Mouse (Mus musculus): ENCODE measurements around the gene Slfnl1. TPM values are rescaled to one million over a fixed set of nuclear protein-coding genes. Genes with fewer than 3 reads are reported as not detected.

Gene Slfnl1
- polyA plus RNA-seq, 1 experiment, result 0.35 TPM

- 96% methylated on average over 6 of the region's 6 CpGs for WGBS
- TF ChIP-seq CTCF (IDR thresholded peaks at IDR 0.05; ENCODE audit: borderline replicate concordance, control insufficient read depth, extremely low read depth, insufficient read depth, low read length, poor library complexity), result no peak
- TF ChIP-seq POLR2A (IDR thresholded peaks at IDR 0.05; ENCODE audit: control insufficient read depth, extremely low read depth, insufficient read depth, low read length, poor library complexity), result no peak
- DNase-seq, result no peak
Observed at GRCm38 (mm10) chr4:120556592-120556991, 24.6 kb downstream of the Slfnl1 start.

DNA sequence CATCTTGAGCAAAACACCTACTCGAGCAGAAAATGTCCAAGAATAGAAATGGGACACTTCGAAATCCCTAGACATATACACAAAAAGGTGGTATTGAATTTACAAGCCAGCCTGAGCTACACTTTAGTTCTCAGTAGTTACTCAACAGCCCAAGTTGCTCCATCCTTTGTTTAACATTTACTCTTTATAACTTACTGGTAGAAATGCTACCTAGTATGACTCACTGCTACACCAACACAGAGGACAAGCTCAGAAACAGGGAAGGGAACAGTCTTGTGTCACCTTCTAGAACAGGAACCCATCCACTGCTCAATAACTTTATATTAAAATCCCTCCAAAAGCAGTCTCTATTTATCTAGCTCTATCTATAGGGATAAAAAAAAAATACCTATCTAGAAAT, 33.7 kb downstream of the Slfnl1 start:
- peaks cover 4% of the 10 kb centered on the region; the same call in 1 of the 2 replicates for H3K36me3 ChIP-seq (ENCODE audit: control insufficient read depth, insufficient read depth, low read length)
- no peak overlapping the region for H3K27ac ChIP-seq (ENCODE audit: control insufficient read depth, insufficient read depth, low read length)
- no peak for TF ChIP-seq CTCF (IDR thresholded peaks at IDR 0.05; ENCODE audit: borderline replicate concordance, control insufficient read depth, extremely low read depth, insufficient read depth, low read length, poor library complexity)
- no peak for TF ChIP-seq POLR2A (IDR thresholded peaks at IDR 0.05; ENCODE audit: control insufficient read depth, extremely low read depth, insufficient read depth, low read length, poor library complexity)
- no peaks in the 10 kb centered on the region for H3K27me3 ChIP-seq (ENCODE audit: control insufficient read depth, insufficient read depth, low read length)
- no peak for DNase-seq
- WGBS, result 90% methylated on average over 2 of the region's 2 CpGs
- no peak overlapping the region for H3K4me3 ChIP-seq (ENCODE audit: control insufficient read depth, insufficient read depth, low read length)
- peaks cover 7% of the 10 kb centered on the region for H3K4me1 ChIP-seq (replicated peaks; ENCODE audit: control insufficient read depth, insufficient read depth, low read length)

More at GRCm38 (mm10) chr4:120556592-120556991, 24.6 kb downstream of the Slfnl1 start:
- H3K27me3 ChIP-seq (ENCODE audit: control insufficient read depth, insufficient read depth, low read length), result no peaks in the 10 kb centered on the region
- H3K4me3 ChIP-seq (ENCODE audit: control insufficient read depth, insufficient read depth, low read length), result no peak overlapping the region
- no peaks in the 10 kb centered on the region for H3K4me1 ChIP-seq (replicated peaks; ENCODE audit: control insufficient read depth, insufficient read depth, low read length)
- peaks cover 58% of the 10 kb centered on the region for H3K36me3 ChIP-seq (ENCODE audit: control insufficient read depth, insufficient read depth, low read length)
- H3K27ac ChIP-seq (ENCODE audit: control insufficient read depth, insufficient read depth, low read length), result no peak overlapping the region

- H3K27ac ChIP-seq (ENCODE audit: control insufficient read depth, insufficient read depth, low read length), result no peak overlapping the region
- no peak for DNase-seq
- TF ChIP-seq POLR2A (IDR thresholded peaks at IDR 0.05; ENCODE audit: control insufficient read depth, extremely low read depth, insufficient read depth, low read length, poor library complexity) (no peak), CTCF (IDR thresholded peaks at IDR 0.05; ENCODE audit: borderline replicate concordance, control insufficient read depth, extremely low read depth, insufficient read depth, low read length, poor library complexity) (no peak)
- no peaks in the 10 kb centered on the region for H3K27me3 ChIP-seq (ENCODE audit: control insufficient read depth, insufficient read depth, low read length)
- H3K4me1 ChIP-seq (replicated peaks; ENCODE audit: control insufficient read depth, insufficient read depth, low read length), result peaks cover 12% of the 10 kb centered on the region
- H3K4me3 ChIP-seq (ENCODE audit: control insufficient read depth, insufficient read depth, low read length), result no peak overlapping the region
- 91% methylated on average over 5 of the region's 5 CpGs for WGBS
- peaks cover 4% of the 10 kb centered on the region; the same call in 1 of the 2 replicates for H3K36me3 ChIP-seq (ENCODE audit: control insufficient read depth, insufficient read depth, low read length)
Observed at GRCm38 (mm10) chr4:120568005-120568404, 36.0 kb downstream of the Slfnl1 start.

- TF ChIP-seq POLR2A (IDR thresholded peaks at IDR 0.05; ENCODE audit: control insufficient read depth, extremely low read depth, insufficient read depth, low read length, poor library complexity) (no peak), CTCF (IDR thresholded peaks at IDR 0.05; ENCODE audit: borderline replicate concordance, control insufficient read depth, extremely low read depth, insufficient read depth, low read length, poor library complexity) (no peak)
Observed at GRCm38 (mm10) chr4:120569025-120569424, 37.0 kb downstream of the Slfnl1 start.

GRCm38 (mm10) chr4:120569486-120570437, 37.7 kb downstream of the Slfnl1 start, which contains the start of gene Ctps:
Gene Ctps, minus strand, starts transcription at chr4:120570276.
- WGBS, result under 1% methylated on average over 97 of the region's 97 CpGs

More at GRCm38 (mm10) chr4:120569025-120569424, 37.0 kb downstream of the Slfnl1 start:
- DNase-seq, result no peak
- H3K4me3 ChIP-seq (ENCODE audit: control insufficient read depth, insufficient read depth, low read length), result peak overlapping the region; percentile 78
- H3K4me1 ChIP-seq (replicated peaks; ENCODE audit: control insufficient read depth, insufficient read depth, low read length), result peaks cover 12% of the 10 kb centered on the region
- WGBS, result 9% methylated on average over 4 of the region's 4 CpGs
- no peaks in the 10 kb centered on the region for H3K27me3 ChIP-seq (ENCODE audit: control insufficient read depth, insufficient read depth, low read length)
- no peak overlapping the region for H3K27ac ChIP-seq (ENCODE audit: control insufficient read depth, insufficient read depth, low read length)
- 0 out of 2 replicates have a peak, but pooled peaks cover 3% of the 10 kb centered on the region for H3K36me3 ChIP-seq (ENCODE audit: control insufficient read depth, insufficient read depth, low read length)

DNA sequence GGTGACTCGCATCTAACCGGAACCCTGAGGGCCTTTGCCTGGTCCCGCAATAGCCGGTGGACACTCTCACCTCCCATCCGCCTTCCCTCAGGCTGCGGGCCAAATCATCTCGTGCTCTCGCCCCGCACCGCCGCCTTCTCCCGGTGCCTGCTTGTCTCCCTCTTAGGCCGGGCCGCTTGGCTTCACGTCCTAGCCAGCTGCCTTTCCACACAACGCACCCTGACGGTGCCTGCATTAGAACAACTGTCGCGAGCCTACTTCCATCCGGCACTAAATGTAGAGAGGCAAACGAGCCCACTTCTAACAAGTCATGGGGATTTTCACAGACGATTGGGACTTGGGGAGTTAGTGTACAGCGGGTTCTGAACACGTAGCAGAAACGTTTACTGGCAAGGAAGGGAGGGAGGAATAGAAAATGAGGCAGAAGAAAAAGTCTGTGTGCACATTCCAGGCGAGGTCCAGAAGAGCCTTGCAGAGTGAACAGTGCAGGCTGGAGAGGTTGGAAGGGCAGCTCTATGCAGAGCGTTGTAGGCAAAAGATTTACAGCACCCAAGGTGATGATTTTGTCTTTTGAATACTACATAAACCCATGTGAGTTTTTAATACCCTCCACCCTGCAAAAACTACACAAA, 38.5 kb downstream of the Slfnl1 start:
- no peaks in the 10 kb centered on the region for H3K36me3 ChIP-seq (ENCODE audit: control insufficient read depth, insufficient read depth, low read length)
- WGBS, result 2% methylated on average over 27 of the region's 27 CpGs
- no peaks in the 10 kb centered on the region for H3K27me3 ChIP-seq (ENCODE audit: control insufficient read depth, insufficient read depth, low read length)
- TF ChIP-seq POLR2A (IDR thresholded peaks at IDR 0.05; ENCODE audit: control insufficient read depth, extremely low read depth, insufficient read depth, low read length, poor library complexity) (no peak), CTCF (IDR thresholded peaks at IDR 0.05; ENCODE audit: borderline replicate concordance, control insufficient read depth, extremely low read depth, insufficient read depth, low read length, poor library complexity) (no peak)
- no peak for DNase-seq
- H3K4me1 ChIP-seq (replicated peaks; ENCODE audit: control insufficient read depth, insufficient read depth, low read length), result peaks cover 12% of the 10 kb centered on the region
- H3K4me3 ChIP-seq (ENCODE audit: control insufficient read depth, insufficient read depth, low read length), result peak overlapping the region; percentile 78
- peak overlapping the region; percentile 9; the same call in 1 of the 2 replicates for H3K27ac ChIP-seq (ENCODE audit: control insufficient read depth, insufficient read depth, low read length)

More at GRCm38 (mm10) chr4:120569486-120570437, 37.7 kb downstream of the Slfnl1 start, which contains the start of gene Ctps:
- TF ChIP-seq CTCF (IDR thresholded peaks at IDR 0.05; ENCODE audit: borderline replicate concordance, control insufficient read depth, extremely low read depth, insufficient read depth, low read length, poor library complexity) (no peak; the same call in 1 of the 2 replicates), POLR2A (IDR thresholded peaks at IDR 0.05; ENCODE audit: control insufficient read depth, extremely low read depth, insufficient read depth, low read length, poor library complexity) (peak; percentile 19)
- peak; percentile 93 for DNase-seq
- Histone ChIP-seq H3K36me3 (ENCODE audit: control insufficient read depth, insufficient read depth, low read length) (no peaks in the 10 kb centered on the region), H3K27ac (ENCODE audit: control insufficient read depth, insufficient read depth, low read length) (peak within 1 kb of the TSS; percentile 9; the same call in 1 of the 2 replicates), H3K4me3 (ENCODE audit: control insufficient read depth, insufficient read depth, low read length) (peak within 1 kb of the TSS; percentile 78), H3K4me1 (replicated peaks; ENCODE audit: control insufficient read depth, insufficient read depth, low read length) (peaks cover 12% of the 10 kb centered on the region), H3K27me3 (ENCODE audit: control insufficient read depth, insufficient read depth, low read length) (no peaks in the 10 kb centered on the region)
